Mouse (Mus musculus) lung, postnatal 0 days (tissue): ENCODE data around the gene Bnc2. TPM values are rescaled to one million over a fixed set of nuclear protein-coding genes. Genes with fewer than 3 reads are reported as not detected.

ENCODE experiments used
- ATAC-seq: fragments of 200-750 bp; cut with Nextera tagmentation; 2 replicates; pipeline ENCODE4 v1.8.0; 2017; ENCODE audit warnings: moderate library complexity
- DNase-seq: peaks from one replicate; pipeline ENCODE4 v3.0.0-alpha.2; 2016; ENCODE audit warnings: low spot score
- H3K27ac ChIP-seq: fragments of 300-500 bp; sonication (generic); 2 replicates; pipeline ENCODE4 v1.5.1; 2014; ENCODE audit warnings: antibody characterized with exemption, mild to moderate bottlenecking, low read length, mixed read lengths
- H3K27me3 ChIP-seq: fragments of 300-500 bp; sonication (generic); replicated peaks from 2 replicates; pipeline ENCODE4 v1.6.1; 2014; ENCODE audit warnings: low read length, mixed read lengths; ENCODE audit not compliant: insufficient read depth
- H3K36me3 ChIP-seq: fragments of 300-500 bp; sonication (generic); 2 replicates; pipeline ENCODE4 v1.6.1; 2014; ENCODE audit warnings: low read length, mixed read lengths; ENCODE audit not compliant: insufficient read depth
- H3K4me1 ChIP-seq: fragments of 300-500 bp; sonication (generic); 2 replicates; pipeline ENCODE4 v1.6.1; 2014; ENCODE audit warnings: antibody characterized with exemption, low read depth, low read length, mixed read lengths; ENCODE audit not compliant: insufficient read depth
- H3K4me2 ChIP-seq: fragments of 300-500 bp; sonication (generic); replicated peaks from 2 replicates; pipeline ENCODE4 v1.6.1; 2014; ENCODE audit warnings: low read depth, mild to moderate bottlenecking, low read length, moderate library complexity, mixed read lengths
- H3K4me3 ChIP-seq: fragments of 300-500 bp; sonication (generic); 2 replicates; pipeline ENCODE4 v1.5.1; 2014; ENCODE audit warnings: low read depth, low read length
- H3K9ac ChIP-seq: fragments of 300-500 bp; sonication (generic); replicated peaks from 2 replicates; pipeline ENCODE4 v1.6.1; 2014; ENCODE audit warnings: low read depth, mild to moderate bottlenecking
- H3K9me3 ChIP-seq: fragments of 300-500 bp; sonication (generic); 2 replicates; pipeline ENCODE4 v1.6.1; 2016; ENCODE audit warnings: low read length, mixed read lengths
- CTCF ChIP-seq: IDR thresholded peaks from 2 replicates; pipeline ENCODE4 v1.5.1; 2016; ENCODE audit warnings: antibody characterized with exemption, mild to moderate bottlenecking
- EP300 ChIP-seq: IDR thresholded peaks from 2 replicates; pipeline ENCODE4 v1.6.1; 2016; ENCODE audit warnings: antibody characterized with exemption, mild to moderate bottlenecking, control low read depth
- WGBS: fragments of 180-500 bp; shearing (Covaris S2); extraction: QIAGEN DNeasy Blood & Tissue Kit; methylation state at CpG from one replicate; pipeline ENCODE4 v1.1.7; 2014; 5-methylcytosine and 5-hydroxymethylcytosine counted together
- polyA plus RNA-seq: library from polyadenylated mRNA; unstranded; fragments of >200 nt; fragmentation: Nextera tagmentation; extraction: Ambion mirVana; gene quantifications from 2 replicates; pipeline ENCODE4 v1.2.1, GENCODE M21; 2015

Gene Bnc2
- polyA plus RNA-seq, 1 experiment from 2014 or later, result 1.9 TPM

DNA sequence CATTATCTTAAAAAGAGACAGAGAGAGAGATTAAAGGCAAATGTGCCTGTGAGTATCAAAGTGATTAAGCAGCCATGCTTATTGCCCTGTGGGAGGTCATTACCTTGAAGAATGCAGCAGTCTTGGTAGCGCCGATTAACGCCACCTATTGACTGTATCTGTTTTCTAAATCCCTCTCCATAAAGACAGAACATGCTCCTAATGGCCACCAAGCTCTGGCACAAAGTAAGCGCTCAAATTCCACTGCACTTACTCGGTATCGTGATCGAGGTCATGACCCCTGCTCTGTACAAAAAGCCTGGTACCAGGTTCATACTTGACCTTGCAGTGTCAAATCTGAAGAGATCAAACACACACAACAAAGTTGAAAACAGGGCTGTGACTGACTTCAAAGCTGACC is 442.7 kb downstream of the Bnc2 start:
- Histone ChIP-seq H3K9ac (no peak overlapping the region), H3K4me3 (no peak overlapping the region), H3K4me2 (no peak overlapping the region), H3K36me3 (no peaks in the 10 kb centered on the region), H3K4me1 (no peaks in the 10 kb centered on the region), H3K27ac (no peak overlapping the region), H3K9me3 (no peaks in the 10 kb centered on the region), H3K27me3 (no peaks in the 10 kb centered on the region)
- 65% methylated on average over 7 of the region's 7 CpGs for WGBS
- no peak for DNase-seq
- ATAC-seq, result no peak
- TF ChIP-seq EP300 (no peak), CTCF (no peak)

DNA sequence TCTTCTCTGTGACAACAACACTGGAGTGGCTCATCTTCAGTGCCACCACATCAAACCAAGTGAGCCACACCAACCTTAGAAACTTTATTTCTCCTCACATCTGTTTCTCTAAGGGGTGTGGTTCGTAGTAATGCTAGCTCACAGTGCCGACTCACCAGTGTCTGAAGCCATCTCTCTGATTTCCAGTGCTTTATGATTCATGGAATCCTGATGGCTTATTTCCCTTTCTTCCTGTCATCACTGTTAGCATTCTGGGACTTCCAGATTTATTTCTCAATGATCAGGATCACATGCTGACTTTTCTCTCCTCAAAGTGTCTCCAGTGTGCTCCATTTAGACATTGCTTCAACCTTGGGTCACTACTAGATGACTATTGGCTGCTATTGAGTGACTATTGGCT is 443.8 kb downstream of the Bnc2 start:
- H3K27ac ChIP-seq, result no peak overlapping the region
- H3K4me2 ChIP-seq, result no peak overlapping the region
- 87% methylated on average over 2 of the region's 2 CpGs for whole genome bisulfite sequencing
- H3K4me1 ChIP-seq, result no peaks in the 10 kb centered on the region
- DNase-seq, result no peak
- H3K9ac ChIP-seq, result no peak overlapping the region
- H3K27me3 ChIP-seq, result no peaks in the 10 kb centered on the region
- TF ChIP-seq EP300 (no peak), CTCF (no peak)
- no peak for ATAC-seq
- no peaks in the 10 kb centered on the region for H3K9me3 ChIP-seq
- H3K4me3 ChIP-seq, result no peak overlapping the region
- no peaks in the 10 kb centered on the region for H3K36me3 ChIP-seq

DNA sequence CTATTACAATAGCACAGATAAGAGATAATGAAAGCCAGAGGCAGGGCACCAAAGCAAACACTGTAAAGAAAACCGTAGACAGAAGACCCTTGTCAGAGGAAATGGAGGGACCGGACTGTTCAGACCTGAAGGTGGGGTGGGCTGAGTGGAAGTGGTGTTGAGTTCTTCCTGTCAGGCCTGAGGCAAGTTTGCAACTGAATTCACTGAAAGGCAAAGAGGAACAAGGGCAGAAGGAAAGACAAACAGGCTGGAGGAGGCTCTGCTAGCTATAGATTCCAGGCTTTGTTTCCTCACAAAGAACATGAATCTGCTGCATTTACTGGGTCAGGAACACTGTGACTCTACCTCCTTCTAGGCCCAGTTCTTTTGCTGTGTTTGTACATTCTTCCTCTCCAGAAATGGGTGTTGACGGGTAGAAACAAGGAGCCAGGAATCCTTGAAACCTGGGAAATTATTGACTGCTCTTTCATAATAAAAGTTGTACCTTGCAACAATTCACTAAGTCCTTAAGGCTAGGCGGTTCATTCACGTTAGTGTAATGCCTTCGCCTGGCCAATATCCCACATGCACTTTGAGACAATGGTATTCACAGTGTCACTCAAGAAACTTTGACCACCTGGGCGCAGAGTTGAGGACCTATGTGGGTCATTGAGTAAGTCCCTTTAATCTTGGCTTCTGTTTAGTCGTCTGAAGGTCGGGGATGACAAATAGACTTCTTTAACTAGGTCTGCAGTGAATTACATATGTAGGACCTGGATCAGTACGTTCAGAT is 445.7 kb downstream of the Bnc2 start:
- 58% methylated on average over 10 of the region's 10 CpGs for WGBS
- ATAC-seq, result no peak
- H3K4me2 ChIP-seq, result no peak overlapping the region
- H3K4me3 ChIP-seq, result no peak overlapping the region
- H3K9me3 ChIP-seq, result no peaks in the 10 kb centered on the region
- H3K9ac ChIP-seq, result no peak overlapping the region
- H3K27ac ChIP-seq, result no peak overlapping the region
- H3K4me1 ChIP-seq, result no peaks in the 10 kb centered on the region
- H3K36me3 ChIP-seq, result no peaks in the 10 kb centered on the region
- no peaks in the 10 kb centered on the region for H3K27me3 ChIP-seq
- TF ChIP-seq EP300 (no peak), CTCF (no peak)
- DNase-seq, result no peak

DNA sequence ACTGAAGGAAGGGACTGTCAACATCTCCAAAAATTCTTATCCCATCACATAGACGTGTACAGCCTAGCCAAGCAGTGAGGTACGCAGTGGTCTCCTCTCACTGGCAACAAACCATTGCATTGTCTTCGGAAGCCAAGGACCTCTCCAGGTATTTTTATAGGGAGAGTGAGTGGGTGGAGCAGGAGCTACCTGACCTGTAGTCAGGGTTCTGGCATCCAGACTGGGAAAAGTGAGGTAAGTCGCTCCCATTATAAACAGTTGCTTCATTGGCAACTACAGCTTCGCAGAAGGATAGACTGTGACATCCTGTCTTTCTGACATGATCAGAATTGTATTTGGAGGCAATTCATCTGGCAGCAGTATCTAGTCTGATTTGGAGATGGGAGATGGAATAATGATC is 446.5 kb downstream of the Bnc2 start:
- Histone ChIP-seq H3K27ac (no peak overlapping the region), H3K27me3 (no peaks in the 10 kb centered on the region), H3K4me2 (no peak overlapping the region), H3K4me3 (no peak overlapping the region), H3K9me3 (no peaks in the 10 kb centered on the region), H3K9ac (no peak overlapping the region), H3K36me3 (no peaks in the 10 kb centered on the region), H3K4me1 (no peaks in the 10 kb centered on the region)
- no peak for ATAC-seq
- 59% methylated on average over 5 of the region's 5 CpGs for WGBS
- DNase-seq, result no peak
- TF ChIP-seq EP300 (no peak), CTCF (no peak)

Other genes starting within 250 kb of the Bnc2 start
- gene Cntln, start 209.0 kb upstream of the Bnc2 start, polyA plus RNA-seq, result 5.8 and 7.2 TPM in 2 replicates